Mouse (Mus musculus) forebrain, embryonic 13.5 days (tissue): Measurements from ENCODE around the gene Lipm. TPM values are rescaled to one million over a fixed set of nuclear protein-coding genes. Genes with fewer than 3 reads are reported as not detected.

Experiments
- ATAC-seq: fragments of 200-750 bp; cut with Nextera tagmentation; 2 replicates; pipeline ENCODE4 v1.8.0; 2017
- H3K27ac ChIP-seq: fragments of 300-500 bp; sonication (generic); 2 replicates; pipeline ENCODE4 v1.5.1; 2015; ENCODE audit warnings: inconsistent platforms, mild to moderate bottlenecking, moderate library complexity
- H3K27me3 ChIP-seq: fragments of 300-500 bp; sonication (generic); 2 replicates; pipeline ENCODE4 v1.6.1; 2015; ENCODE audit warnings: mild to moderate bottlenecking, inconsistent platforms
- H3K36me3 ChIP-seq: fragments of 300-500 bp; sonication (generic); 2 replicates; pipeline ENCODE4 v1.6.1; 2015; ENCODE audit warnings: mild to moderate bottlenecking, inconsistent platforms; ENCODE audit not compliant: poor library complexity, severe bottlenecking
- H3K4me1 ChIP-seq: fragments of 300-500 bp; sonication (generic); 2 replicates; pipeline ENCODE4 v1.6.1; 2015; ENCODE audit warnings: inconsistent platforms
- H3K4me2 ChIP-seq: fragments of 300-500 bp; sonication (generic); 2 replicates; pipeline ENCODE4 v1.6.1; 2015; ENCODE audit warnings: inconsistent platforms, mild to moderate bottlenecking, moderate library complexity
- H3K4me3 ChIP-seq: fragments of 300-500 bp; sonication (generic); 2 replicates; pipeline ENCODE4 v1.5.1; 2015; ENCODE audit warnings: mild to moderate bottlenecking, inconsistent platforms
- H3K9ac ChIP-seq: fragments of 300-500 bp; sonication (generic); 2 replicates; pipeline ENCODE4 v1.6.1; 2015; ENCODE audit warnings: mild to moderate bottlenecking, inconsistent platforms
- H3K9me3 ChIP-seq: fragments of 300-500 bp; sonication (generic); replicated peaks from 2 replicates; pipeline ENCODE4 v1.6.1; 2016; ENCODE audit warnings: inconsistent platforms
- WGBS: fragments of 180-500 bp; shearing (Covaris S2); methylation state at CpG from one replicate; pipeline ENCODE4 v1.1.7; 2015; 5-methylcytosine and 5-hydroxymethylcytosine counted together
- polyA plus RNA-seq: library from polyadenylated mRNA; unstranded; fragments of >200 nt; fragmentation: Nextera tagmentation; extraction: Ambion mirVana; gene quantifications from 2 replicates; pipeline ENCODE4 v1.2.1, GENCODE M21; 2015

The Lipm gene
- polyA plus RNA-seq, 1 experiment from 2014 or later = not detected

- no peaks in the 10 kb centered on the region for H3K4me1 ChIP-seq
- H3K9me3 ChIP-seq = no peaks in the 10 kb centered on the region
- H3K4me3 ChIP-seq = no peak overlapping the region
- no peaks in the 10 kb centered on the region for H3K27me3 ChIP-seq
- H3K27ac ChIP-seq = no peak overlapping the region
- H3K36me3 ChIP-seq = no peaks in the 10 kb centered on the region
- ATAC-seq = no peak
- WGBS = 91% methylated on average over 4 of the region's 4 CpGs
- H3K9ac ChIP-seq = no peak overlapping the region
- H3K4me2 ChIP-seq = no peak overlapping the region
These were observed 18.9 kb downstream of the Lipm start for GRCm38 (mm10) chr19:34119653-34120052.

- H3K4me1 ChIP-seq = no peaks in the 10 kb centered on the region
- no peak for ATAC-seq
- no peaks in the 10 kb centered on the region for H3K36me3 ChIP-seq
- H3K9me3 ChIP-seq = no peaks in the 10 kb centered on the region
- no peak overlapping the region for H3K4me2 ChIP-seq
- WGBS = 76% methylated on average over 3 of the region's 3 CpGs
- H3K27ac ChIP-seq = no peak overlapping the region
- H3K4me3 ChIP-seq = no peak overlapping the region
- no peak overlapping the region for H3K9ac ChIP-seq
- H3K27me3 ChIP-seq = no peaks in the 10 kb centered on the region
These were observed 19.5 kb downstream of the Lipm start for GRCm38 (mm10) chr19:34120107-34120731.

GRCm38 (mm10) chr19:34138720-34139430 lies 38.1 kb downstream of the Lipm start:
- 84% methylated on average over 6 of the region's 6 CpGs for WGBS
- no peaks in the 10 kb centered on the region for H3K9me3 ChIP-seq

GRCm38 (mm10) chr19:34139431-34140046 lies 38.8 kb downstream of the Lipm start:
- Histone ChIP-seq H3K4me3 (no peak overlapping the region), H3K4me1 (no peaks in the 10 kb centered on the region), H3K9ac (no peak overlapping the region), H3K27ac (no peak overlapping the region), H3K4me2 (no peak overlapping the region), H3K36me3 (no peaks in the 10 kb centered on the region), H3K9me3 (no peaks in the 10 kb centered on the region), H3K27me3 (no peaks in the 10 kb centered on the region)
- 85% methylated on average over 3 of the region's 3 CpGs for WGBS
- ATAC-seq = no peak

More at GRCm38 (mm10) chr19:34138720-34139430, 38.1 kb downstream of the Lipm start:
- H3K27me3 ChIP-seq = no peaks in the 10 kb centered on the region
- H3K4me1 ChIP-seq = no peaks in the 10 kb centered on the region
- no peak overlapping the region for H3K27ac ChIP-seq
- no peak for ATAC-seq
- H3K36me3 ChIP-seq = no peaks in the 10 kb centered on the region
- H3K4me2 ChIP-seq = no peak overlapping the region
- H3K9ac ChIP-seq = no peak overlapping the region
- no peak overlapping the region for H3K4me3 ChIP-seq

- no peaks in the 10 kb centered on the region for H3K36me3 ChIP-seq
- no peaks in the 10 kb centered on the region for H3K9me3 ChIP-seq
- H3K9ac ChIP-seq = no peak overlapping the region
- H3K4me3 ChIP-seq = no peak overlapping the region
- no peaks in the 10 kb centered on the region for H3K27me3 ChIP-seq
- H3K27ac ChIP-seq = no peak overlapping the region
- WGBS = 84% methylated on average over 4 of the region's 4 CpGs
- no peak overlapping the region for H3K4me2 ChIP-seq
- no peaks in the 10 kb centered on the region for H3K4me1 ChIP-seq
- no peak for ATAC-seq
These were observed 47.7 kb downstream of the Lipm start for GRCm38 (mm10) chr19:34148421-34148820.

GRCm38 (mm10) chr19:34151909-34152308 lies 51.2 kb downstream of the Lipm start:
- Histone ChIP-seq H3K36me3 (no peaks in the 10 kb centered on the region), H3K9ac (no peak overlapping the region), H3K27ac (no peak overlapping the region), H3K4me3 (no peak overlapping the region), H3K27me3 (no peaks in the 10 kb centered on the region), H3K4me2 (no peak overlapping the region), H3K4me1 (no peaks in the 10 kb centered on the region), H3K9me3 (no peaks in the 10 kb centered on the region)
- WGBS = 74% methylated on average over 1 of the region's 1 CpGs
- ATAC-seq = no peak

- no peaks in the 10 kb centered on the region for H3K36me3 ChIP-seq
- no peaks in the 10 kb centered on the region for H3K4me1 ChIP-seq
- no peak overlapping the region for H3K4me2 ChIP-seq
- H3K27me3 ChIP-seq = no peaks in the 10 kb centered on the region
- H3K9ac ChIP-seq = no peak overlapping the region
- H3K4me3 ChIP-seq = no peak overlapping the region
- peak; percentile 43 for ATAC-seq
- H3K27ac ChIP-seq = no peak overlapping the region
- H3K9me3 ChIP-seq = no peaks in the 10 kb centered on the region
- 63% methylated on average over 6 of the region's 6 CpGs for WGBS
These were observed 52.8 kb downstream of the Lipm start for GRCm38 (mm10) chr19:34153263-34154144.

- Histone ChIP-seq H3K36me3 (no peaks in the 10 kb centered on the region), H3K4me1 (no peaks in the 10 kb centered on the region), H3K27ac (no peak overlapping the region), H3K4me3 (no peak overlapping the region), H3K9ac (no peak overlapping the region), H3K27me3 (no peaks in the 10 kb centered on the region), H3K4me2 (no peak overlapping the region), H3K9me3 (no peaks in the 10 kb centered on the region)
- no peak for ATAC-seq
- WGBS = 95% methylated on average over 5 of the region's 5 CpGs
These were observed 62.0 kb downstream of the Lipm start for GRCm38 (mm10) chr19:34162693-34163092.

GRCm38 (mm10) chr19:34165891-34166290 lies 65.2 kb downstream of the Lipm start, which contains the start of gene Ankrd22:
Gene Ankrd22 (minus strand): TSS chr19:34166053.
- no peaks in the 10 kb centered on the region for H3K9me3 ChIP-seq
- ATAC-seq = no peak
- H3K4me2 ChIP-seq = no peak within 1 kb of the TSS
- no peak within 1 kb of the TSS for H3K9ac ChIP-seq
- H3K27me3 ChIP-seq = no peaks in the 10 kb centered on the region
- no peaks in the 10 kb centered on the region for H3K36me3 ChIP-seq
- H3K27ac ChIP-seq = no peak within 1 kb of the TSS
- no peaks in the 10 kb centered on the region for H3K4me1 ChIP-seq
- 82% methylated on average over 5 of the region's 5 CpGs for WGBS
- H3K4me3 ChIP-seq = no peak within 1 kb of the TSS

- Histone ChIP-seq H3K4me2 (no peak overlapping the region), H3K9me3 (no peaks in the 10 kb centered on the region), H3K27ac (no peak overlapping the region), H3K4me1 (no peaks in the 10 kb centered on the region), H3K4me3 (no peak overlapping the region), H3K36me3 (no peaks in the 10 kb centered on the region), H3K27me3 (no peaks in the 10 kb centered on the region), H3K9ac (no peak overlapping the region)
- 78% methylated on average over 4 of the region's 4 CpGs for WGBS
- ATAC-seq = no peak
These were observed 65.7 kb downstream of the Lipm start for GRCm38 (mm10) chr19:34166386-34166785.

GRCm38 (mm10) chr19:34167896-34168661 lies 67.3 kb downstream of the Lipm start:
- no peaks in the 10 kb centered on the region for H3K9me3 ChIP-seq
- H3K4me1 ChIP-seq = no peaks in the 10 kb centered on the region
- no peaks in the 10 kb centered on the region for H3K36me3 ChIP-seq
- no peak overlapping the region for H3K9ac ChIP-seq
- H3K4me3 ChIP-seq = no peak overlapping the region
- H3K4me2 ChIP-seq = no peak overlapping the region
- H3K27me3 ChIP-seq = no peaks in the 10 kb centered on the region
- ATAC-seq = no peak
- 35% methylated on average over 7 of the region's 7 CpGs for WGBS
- H3K27ac ChIP-seq = no peak overlapping the region
